ENCODE assay signal across 14 mouse cellular contexts in the genomic region with DNA sequence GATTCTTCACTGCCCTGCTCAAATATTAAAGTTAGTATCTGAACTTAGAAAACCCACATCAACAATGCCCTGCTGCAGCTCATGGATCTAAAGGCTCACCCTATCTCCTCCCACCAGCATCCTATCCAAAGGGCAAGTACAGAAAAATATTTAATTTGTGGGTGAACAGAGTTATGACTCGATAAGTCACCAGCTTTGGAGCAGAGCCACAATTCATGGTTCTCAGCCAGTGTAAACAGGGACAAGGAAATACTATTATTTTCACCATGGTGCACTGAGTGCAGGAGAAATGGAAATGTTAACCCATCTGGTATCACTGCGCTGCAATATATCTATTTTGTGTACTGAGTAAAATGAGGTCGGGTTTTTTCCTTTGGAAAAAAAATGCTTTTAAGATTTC.
DNase-seq lines count a peak whose midpoint lies in the region.
"Had no signal": no experiment of that assay in that cellular context is flagged by ENCODE, and none has a peak within 500 bp of the region (broad histone marks: within the 10 kb centered on the region; RNA-seq: fewer than 3 reads in every experiment).

No protein-coding gene starts in this region.

- peak; percentile 43 for DNase-seq in adrenal gland, adult 2 months
- DNase-seq in adrenal gland, adult 8-10 months = no peak
- peak; percentile 41 for DNase-seq in kidney, adult 9 months
- no peak for DNase-seq in kidney, adult 18-20 months
- DNase-seq in fat pad, adult 2 months (ENCODE audit: extremely low read depth, low read depth, low spot score) = peak; percentile 26
- DNase-seq in lung, postnatal 36 days = peak; percentile 58
- DNase-seq in spleen, postnatal 14 days (ENCODE audit: low spot score in 2 of 2) = no peak
- no peak for DNase-seq in cerebellum, postnatal 4 days (ENCODE audit: low spot score in 2 of 2)
- DNase-seq: cerebellum, adult 9-10 months; embryo, embryonic 11 days; gastrocnemius, postnatal 25 days; layer of hippocampus, postnatal 36 days; retina, postnatal 1 day; thymus, adult 18-20 months had no signal

Comparison
In these comparisons a context has a peak if more than half of its experiments do, and no peak if none do; other contexts are left out.
1. DNase-seq: peak in adrenal gland, adult 2 months (single experiment), kidney, adult 9 months (single experiment), fat pad, adult 2 months (single experiment) and lung, postnatal 36 days (single experiment); none in adrenal gland, adult 8-10 months (single experiment), kidney, adult 18-20 months (single experiment), spleen, postnatal 14 days (0 of 2) and cerebellum, postnatal 4 days (0 of 2).